Mouse (Mus musculus) cerebellum, adult 2 months (tissue): ENCODE measurements around the gene Trp53. TPM values are rescaled to one million over a fixed set of nuclear protein-coding genes. Genes with fewer than 3 reads are reported as not detected.
A peak's percentile ranks its signal among the peaks of the same experiment; 100 is the strongest.

Source experiments
- DNase-seq, 2 experiments: peaks; one replicate each; pipeline ENCODE4 v3.0.0; 2021
- H3K27ac ChIP-seq: fragments of 200-500 bp; 2 replicates; pipeline ENCODE4 v1.5.1; 2012; ENCODE audit warnings: low read length, control low read depth, inconsistent platforms; ENCODE audit not compliant: insufficient read depth
- H3K27me3 ChIP-seq: fragments of 200-500 bp; 2 replicates; pipeline ENCODE4 v1.6.1; 2012; ENCODE audit warnings: inconsistent platforms, mild to moderate bottlenecking, low read length, moderate library complexity; ENCODE audit not compliant: control insufficient read depth, insufficient read depth
- H3K4me1 ChIP-seq: fragments of 200-500 bp; 2 replicates; pipeline ENCODE4 v1.6.1; 2011; ENCODE audit warnings: low read length; ENCODE audit not compliant: control insufficient read depth, insufficient read depth
- H3K4me3 ChIP-seq: fragments of 200-500 bp; replicated peaks from 2 replicates; pipeline ENCODE3; 2011; ENCODE audit warnings: mild to moderate bottlenecking, low read depth, low read length, control low read depth; ENCODE audit not compliant: insufficient read depth
- CTCF ChIP-seq: fragments of 200-500 bp; IDR thresholded peaks from 2 replicates; pipeline ENCODE4 v1.5.1; 2011; ENCODE audit warnings: low read depth, mild to moderate bottlenecking, control low read depth, low read length, moderate library complexity, borderline replicate concordance; ENCODE audit not compliant: insufficient read depth
- POLR2A ChIP-seq: fragments of 200-500 bp; IDR thresholded peaks from 2 replicates; pipeline ENCODE4 v1.6.1; 2011; ENCODE audit warnings: low read length, control low read depth, borderline replicate concordance; ENCODE audit not compliant: insufficient read depth
- WGBS: fragments of 180-500 bp; shearing (Covaris S2); methylation state at CpG from one replicate; pipeline ENCODE4 v1.1.7; 2018; 5-methylcytosine and 5-hydroxymethylcytosine counted together
- polyA plus RNA-seq: library from polyadenylated mRNA; depleted of rRNA; stranded (reverse); fragments of >200 nt; gene quantifications from 2 replicates; pipeline ENCODE4 v1.2.3, GENCODE M21; 2012

Trp53 gene
- polyA plus RNA-seq, 1 experiment: 34.7 TPM

GRCm38 (mm10) chr11:69557381-69557958, 22.7 kb upstream of the Trp53 start:
- WGBS: 23% methylated on average over 14 of the region's 14 CpGs
- no peak overlapping the region for H3K4me3 ChIP-seq
- TF ChIP-seq POLR2A (no peak), CTCF (no peak)
- DNase-seq: peak in 1 of 2 experiments; percentile 38
- no peak overlapping the region for H3K27ac ChIP-seq
- no peaks in the 10 kb centered on the region; the same call in 1 of the 2 replicates for H3K27me3 ChIP-seq
- peaks cover 4% of the 10 kb centered on the region for H3K4me1 ChIP-seq

DNA sequence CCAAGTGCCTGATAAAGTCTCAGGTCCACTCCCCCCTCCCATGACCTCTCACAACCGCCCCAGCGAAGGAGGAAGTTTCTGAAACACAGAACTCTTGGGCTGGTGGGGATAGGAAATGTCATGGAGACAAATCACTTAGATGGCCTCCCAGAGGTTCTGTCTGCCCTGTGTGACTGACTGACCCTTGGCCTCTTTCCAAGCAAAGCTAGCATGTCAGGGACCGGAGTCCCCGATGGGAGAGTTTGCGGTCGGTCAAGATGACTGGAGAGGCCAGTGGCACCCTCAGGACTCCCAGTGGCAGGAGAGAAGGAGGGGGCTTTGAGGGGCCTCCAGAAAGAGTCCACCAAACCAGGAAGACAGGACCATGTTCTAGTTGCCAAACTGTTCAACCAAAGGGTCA, 21.4 kb upstream of the Trp53 start:
- WGBS: 63% methylated on average over 6 of the region's 6 CpGs
- no peak for TF ChIP-seq CTCF
- TF ChIP-seq POLR2A: no peak
- Histone ChIP-seq H3K27me3 (no peaks in the 10 kb centered on the region; the same call in 1 of the 2 replicates), H3K27ac (no peak overlapping the region), H3K4me1 (peaks cover 4% of the 10 kb centered on the region), H3K4me3 (no peak overlapping the region)
- DNase-seq: no peak

- TF ChIP-seq CTCF (no peak), POLR2A (no peak)
- 31% methylated on average over 5 of the region's 5 CpGs for WGBS
Observed at GRCm38 (mm10) chr11:69559183-69559582, 21.0 kb upstream of the Trp53 start.

DNA sequence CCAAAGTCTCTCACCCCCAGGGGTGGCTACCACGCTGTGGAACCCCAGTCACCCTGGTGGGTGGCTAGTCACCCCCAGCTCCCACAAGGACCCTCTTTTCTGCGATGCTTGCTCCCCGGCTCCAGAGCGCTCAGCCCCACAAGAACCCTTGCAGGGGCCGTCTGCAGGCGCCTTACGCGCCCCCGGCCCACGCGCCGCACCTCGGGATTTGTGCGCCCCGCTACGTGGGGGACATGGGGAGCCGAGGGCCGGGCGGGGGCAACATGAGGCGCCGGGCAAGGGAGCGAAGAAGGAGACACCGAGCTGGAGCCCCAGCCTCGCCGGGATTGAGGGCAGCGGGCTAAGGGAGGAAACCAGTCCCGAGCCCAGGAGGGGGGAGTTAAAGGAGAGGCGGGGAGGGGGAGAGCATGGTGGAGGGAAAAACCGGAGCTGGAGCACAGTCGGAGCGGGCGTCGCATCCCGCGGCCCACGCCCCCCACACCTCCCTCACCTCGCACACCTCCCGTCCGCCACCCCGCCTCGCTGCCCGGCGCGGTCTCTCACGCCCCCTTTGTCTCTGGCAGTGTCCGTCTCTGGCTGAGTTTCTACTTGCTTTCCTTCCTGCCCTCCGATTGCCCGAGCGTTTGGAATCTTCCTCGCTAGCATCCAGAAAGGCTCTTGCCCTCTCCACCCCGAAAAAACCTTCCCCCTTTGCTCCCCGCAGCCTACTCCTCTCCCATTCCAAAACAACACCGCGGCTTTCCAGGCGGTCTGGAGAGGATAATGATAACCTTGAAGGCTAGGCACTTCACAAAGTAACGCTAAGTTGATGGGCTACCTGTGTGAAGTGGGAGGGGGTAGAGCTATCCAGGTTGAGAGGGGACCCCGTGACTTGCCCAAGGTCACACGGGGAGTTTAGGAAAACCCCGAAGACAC, 20.1 kb upstream of the Trp53 start, which contains the start of gene Efnb3:
Gene Efnb3, minus strand, starts transcription at position 355 of the 915 bp plus-strand sequence.
- WGBS: 4% methylated on average over 57 of the region's 59 CpGs
- Histone ChIP-seq H3K4me3 (peak within 1 kb of the TSS; percentile 41), H3K27ac (peak within 1 kb of the TSS; percentile 63; the same call in 1 of the 2 replicates), H3K4me1 (peaks cover 4% of the 10 kb centered on the region), H3K27me3 (no peaks in the 10 kb centered on the region; the same call in 1 of the 2 replicates)
- TF ChIP-seq CTCF (no peak), POLR2A (no peak)
- DNase-seq: no peak

More at GRCm38 (mm10) chr11:69559183-69559582, 21.0 kb upstream of the Trp53 start:
- Histone ChIP-seq H3K4me1 (peaks cover 4% of the 10 kb centered on the region), H3K27ac (no peak overlapping the region), H3K27me3 (no peaks in the 10 kb centered on the region; the same call in 1 of the 2 replicates), H3K4me3 (peak overlapping the region; percentile 28)
- DNase-seq: no peak

- Histone ChIP-seq H3K27ac (peak overlapping the region; percentile 63; the same call in 1 of the 2 replicates), H3K27me3 (no peaks in the 10 kb centered on the region; the same call in 1 of the 2 replicates), H3K4me1 (peaks cover 4% of the 10 kb centered on the region), H3K4me3 (no peak overlapping the region)
- peak in 1 of 2 experiments; percentile 37 for DNase-seq
- WGBS: 55% methylated on average over 16 of the region's 16 CpGs
- no peak for TF ChIP-seq CTCF
- no peak for TF ChIP-seq POLR2A
Observed at GRCm38 (mm10) chr11:69560896-69561854, 19.0 kb upstream of the Trp53 start.

DNA sequence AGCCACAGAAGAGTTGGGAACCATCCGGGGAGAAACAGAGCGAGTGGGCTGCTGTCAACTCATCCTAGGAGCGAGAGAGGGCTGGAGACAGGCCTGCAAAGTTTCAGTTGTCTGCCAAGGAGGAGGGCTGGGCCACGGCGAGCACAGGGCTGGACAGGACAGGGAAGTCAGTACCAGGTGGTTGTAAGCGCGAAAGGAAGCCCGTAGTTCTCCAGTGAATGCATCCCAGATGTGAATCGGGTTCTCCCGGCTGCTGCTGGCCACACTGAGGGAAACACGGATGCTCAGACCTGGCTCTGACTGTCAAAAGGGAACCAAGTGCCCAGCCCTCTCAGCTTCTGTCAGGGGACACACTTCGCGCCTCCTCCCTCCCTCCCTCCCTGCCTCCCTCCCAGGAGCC, 16.8 kb upstream of the Trp53 start:
- H3K27ac ChIP-seq: no peak overlapping the region
- peaks cover 4% of the 10 kb centered on the region; the same call in 1 of the 2 replicates for H3K4me1 ChIP-seq
- H3K27me3 ChIP-seq: no peaks in the 10 kb centered on the region
- DNase-seq: no peak
- WGBS: 83% methylated on average over 13 of the region's 13 CpGs
- H3K4me3 ChIP-seq: no peak overlapping the region
- no peak for TF ChIP-seq POLR2A
- no peak for TF ChIP-seq CTCF

GRCm38 (mm10) chr11:69564391-69564790, 15.8 kb upstream of the Trp53 start:
- Histone ChIP-seq H3K27ac (no peak overlapping the region), H3K4me1 (peaks cover 4% of the 10 kb centered on the region; the same call in 1 of the 2 replicates), H3K4me3 (no peak overlapping the region), H3K27me3 (no peaks in the 10 kb centered on the region)
- no peak for DNase-seq
- TF ChIP-seq POLR2A (no peak), CTCF (no peak)
- 49% methylated on average over 3 of the region's 3 CpGs for WGBS
